Mouse (Mus musculus) hindbrain, embryonic 12.5 days (tissue): ENCODE data around the gene Nkiras2. TPM values are rescaled to one million over a fixed set of nuclear protein-coding genes. Genes with fewer than 3 reads are reported as not detected.
"Not testable (repeated sequence)": the region's sequence is repeated elsewhere in the genome, so short reads cannot be mapped to it uniquely, and the experiment has no call there.

Experiments used
- ATAC-seq: fragments of 200-750 bp; cut with Nextera tagmentation; 2 replicates; pipeline ENCODE4 v1.8.0; 2017; ENCODE audit warnings: moderate TSS enrichment; ENCODE audit not compliant: low FRiP score
- H3K27ac ChIP-seq: fragments of 300-500 bp; sonication (generic); 2 replicates; pipeline ENCODE4 v1.5.1; 2016; ENCODE audit warnings: mild to moderate bottlenecking
- H3K27me3 ChIP-seq: fragments of 300-500 bp; sonication (generic); 2 replicates; pipeline ENCODE4 v1.6.1; 2016; ENCODE audit warnings: mild to moderate bottlenecking
- H3K36me3 ChIP-seq: fragments of 300-500 bp; sonication (generic); 2 replicates; pipeline ENCODE4 v1.6.1; 2016; ENCODE audit warnings: mild to moderate bottlenecking
- H3K4me1 ChIP-seq: fragments of 300-500 bp; sonication (generic); 2 replicates; pipeline ENCODE4 v1.6.1; 2016
- H3K4me2 ChIP-seq: fragments of 300-500 bp; sonication (generic); replicated peaks from 2 replicates; pipeline ENCODE4 v1.6.1; 2016; ENCODE audit warnings: mild to moderate bottlenecking
- H3K4me3 ChIP-seq: fragments of 300-500 bp; sonication (generic); 2 replicates; pipeline ENCODE4 v1.5.1; 2016; ENCODE audit warnings: mild to moderate bottlenecking
- H3K9ac ChIP-seq: fragments of 300-500 bp; sonication (generic); 2 replicates; pipeline ENCODE4 v1.6.1; 2016; ENCODE audit warnings: mild to moderate bottlenecking, moderate library complexity
- H3K9me3 ChIP-seq: fragments of 300-500 bp; sonication (generic); replicated peaks from 2 replicates; pipeline ENCODE4 v1.6.1; 2016; ENCODE audit warnings: mild to moderate bottlenecking
- WGBS: fragments of 180-500 bp; shearing (Covaris S2); methylation state at CpG from one replicate; pipeline ENCODE4 v1.1.7; 2016; 5-methylcytosine and 5-hydroxymethylcytosine counted together
- polyA plus RNA-seq: library from polyadenylated mRNA; unstranded; fragments of >200 nt; fragmentation: Nextera tagmentation; extraction: Ambion mirVana; gene quantifications from 2 replicates; pipeline ENCODE4 v1.2.1, GENCODE M21; 2016

Nkiras2 gene
- polyA plus RNA-seq, 1 experiment from 2014 or later = 109 TPM

- no peaks in the 10 kb centered on the region for H3K27me3 ChIP-seq
- WGBS = 90% methylated on average over 4 of the region's 4 CpGs
- H3K4me2 ChIP-seq = no peak overlapping the region
- H3K9ac ChIP-seq = no peak overlapping the region
- H3K36me3 ChIP-seq = peaks cover 35% of the 10 kb centered on the region
- no peaks in the 10 kb centered on the region for H3K9me3 ChIP-seq
- H3K4me1 ChIP-seq = no peaks in the 10 kb centered on the region
- ATAC-seq = no peak
- no peak overlapping the region for H3K4me3 ChIP-seq
- H3K27ac ChIP-seq = no peak overlapping the region
Observed at GRCm38 (mm10) chr11:100604321-100605005, 14.6 kb upstream of the Nkiras2 start.

DNA sequence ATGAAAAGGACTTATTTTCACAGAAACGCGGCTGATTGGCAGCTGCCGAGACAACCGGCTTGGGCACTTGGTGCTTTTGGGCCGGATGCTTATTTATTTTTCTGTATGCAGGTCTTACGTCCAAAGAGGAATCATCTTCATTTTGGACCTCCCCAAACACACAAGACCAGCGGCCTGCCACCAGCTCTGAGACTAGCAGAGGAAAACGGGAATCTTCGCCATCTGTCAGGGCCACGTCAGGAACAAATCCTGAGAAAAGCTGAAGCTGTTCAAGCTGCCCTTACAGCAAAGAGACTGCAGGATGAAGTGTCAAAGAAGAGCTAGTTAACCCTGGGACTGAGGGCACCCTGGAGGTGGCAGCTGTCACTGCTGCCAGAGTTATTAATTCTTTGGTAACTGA lies 13.6 kb upstream of the Nkiras2 start:
- Histone ChIP-seq H3K27me3 (no peaks in the 10 kb centered on the region), H3K4me3 (no peak overlapping the region), H3K9me3 (no peaks in the 10 kb centered on the region), H3K4me1 (no peaks in the 10 kb centered on the region), H3K36me3 (peaks cover 26% of the 10 kb centered on the region), H3K4me2 (no peak overlapping the region), H3K27ac (no peak overlapping the region), H3K9ac (no peak overlapping the region)
- WGBS = 88% methylated on average over 10 of the region's 10 CpGs
- ATAC-seq = no peak

DNA sequence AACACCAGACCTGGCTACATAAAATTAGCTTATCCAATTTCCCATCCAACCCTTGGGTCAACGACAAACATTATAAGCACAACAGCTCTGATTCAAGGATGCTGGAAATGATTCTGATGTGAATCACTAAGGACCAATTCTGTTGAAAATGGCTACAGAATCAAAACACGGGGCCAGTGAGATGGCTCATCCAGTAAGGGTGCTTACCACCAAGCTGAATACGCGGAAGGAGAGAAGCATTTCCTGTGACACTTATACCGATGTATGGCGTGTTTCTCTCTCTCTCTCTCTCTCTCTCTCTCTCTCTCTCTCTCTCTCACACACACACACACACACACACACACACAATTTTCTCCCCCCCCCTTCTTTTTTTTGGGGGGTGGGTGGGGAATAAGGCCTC lies 11.9 kb upstream of the Nkiras2 start:
- no peaks in the 10 kb centered on the region for H3K27me3 ChIP-seq
- ATAC-seq = no peak
- H3K9ac ChIP-seq = no peak overlapping the region
- no peak overlapping the region for H3K4me2 ChIP-seq
- 87% methylated on average over 6 of the region's 6 CpGs for WGBS
- no peak overlapping the region for H3K4me3 ChIP-seq
- 0 out of 2 replicates have a peak, but pooled peaks cover 11% of the 10 kb centered on the region for H3K36me3 ChIP-seq
- no peaks in the 10 kb centered on the region for H3K4me1 ChIP-seq
- no peak overlapping the region for H3K27ac ChIP-seq
- no peaks in the 10 kb centered on the region for H3K9me3 ChIP-seq

- H3K4me1 ChIP-seq = peaks cover 3% of the 10 kb centered on the region; the same call in 1 of the 2 replicates
- no peak overlapping the region for H3K27ac ChIP-seq
- no peak for ATAC-seq
- H3K4me2 ChIP-seq = no peak overlapping the region
- H3K9me3 ChIP-seq = no peaks in the 10 kb centered on the region
- no peak overlapping the region for H3K4me3 ChIP-seq
- H3K36me3 ChIP-seq = peaks cover 7% of the 10 kb centered on the region; the same call in 1 of the 2 replicates
- WGBS = 79% methylated on average over 4 of the region's 4 CpGs
- no peak overlapping the region for H3K9ac ChIP-seq
- no peaks in the 10 kb centered on the region for H3K27me3 ChIP-seq
Observed at GRCm38 (mm10) chr11:100608796-100609195, 10.2 kb upstream of the Nkiras2 start.

DNA sequence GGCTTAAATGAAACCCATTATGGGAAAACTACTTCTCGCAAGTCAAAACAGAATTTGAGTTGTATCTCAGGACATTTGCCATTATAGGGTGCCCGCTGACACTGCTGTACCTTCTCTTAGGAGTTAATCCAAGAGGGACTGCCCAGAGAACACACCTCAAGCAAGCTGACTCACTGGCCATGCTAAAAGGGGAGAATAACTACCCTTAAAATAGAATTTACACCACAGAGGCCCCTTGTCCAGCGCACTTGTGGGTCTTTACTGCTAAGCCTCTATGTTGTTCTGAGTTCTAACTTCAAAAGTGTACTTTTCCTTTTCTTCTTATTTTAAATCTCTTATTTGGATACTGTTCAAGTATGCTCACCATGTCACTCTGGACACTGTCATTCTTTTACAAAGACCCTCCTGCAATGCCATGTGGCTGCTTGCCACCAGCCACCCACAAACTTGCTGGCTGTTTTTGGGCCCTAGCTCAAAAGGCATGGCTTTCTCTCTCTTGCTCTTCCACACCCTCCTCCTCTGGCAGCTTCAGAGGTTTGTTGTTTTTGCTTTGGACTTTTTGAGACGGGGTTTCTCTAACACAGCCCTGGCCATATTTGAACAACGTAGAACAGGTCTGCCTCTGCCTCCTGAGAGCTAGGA lies 9.6 kb upstream of the Nkiras2 start:
- Histone ChIP-seq H3K4me1 (peaks cover 3% of the 10 kb centered on the region; the same call in 1 of the 2 replicates), H3K9me3 (no peaks in the 10 kb centered on the region), H3K9ac (no peak overlapping the region), H3K4me2 (no peak overlapping the region), H3K36me3 (peaks cover 7% of the 10 kb centered on the region; the same call in 1 of the 2 replicates), H3K27me3 (no peaks in the 10 kb centered on the region), H3K4me3 (no peak overlapping the region), H3K27ac (no peak overlapping the region)
- ATAC-seq = no peak
- WGBS = 94% methylated on average over 5 of the region's 5 CpGs

- Histone ChIP-seq H3K4me1 (peaks cover 3% of the 10 kb centered on the region; the same call in 1 of the 2 replicates), H3K36me3 (peaks cover 7% of the 10 kb centered on the region; the same call in 1 of the 2 replicates), H3K9ac (no peak overlapping the region), H3K4me2 (no peak overlapping the region), H3K27ac (no peak overlapping the region), H3K4me3 (no peak overlapping the region), H3K9me3 (no peaks in the 10 kb centered on the region), H3K27me3 (no peaks in the 10 kb centered on the region)
- ATAC-seq = no peak
- 80% methylated on average over 9 of the region's 9 CpGs for WGBS
Observed at GRCm38 (mm10) chr11:100609997-100610680, 8.9 kb upstream of the Nkiras2 start.

DNA sequence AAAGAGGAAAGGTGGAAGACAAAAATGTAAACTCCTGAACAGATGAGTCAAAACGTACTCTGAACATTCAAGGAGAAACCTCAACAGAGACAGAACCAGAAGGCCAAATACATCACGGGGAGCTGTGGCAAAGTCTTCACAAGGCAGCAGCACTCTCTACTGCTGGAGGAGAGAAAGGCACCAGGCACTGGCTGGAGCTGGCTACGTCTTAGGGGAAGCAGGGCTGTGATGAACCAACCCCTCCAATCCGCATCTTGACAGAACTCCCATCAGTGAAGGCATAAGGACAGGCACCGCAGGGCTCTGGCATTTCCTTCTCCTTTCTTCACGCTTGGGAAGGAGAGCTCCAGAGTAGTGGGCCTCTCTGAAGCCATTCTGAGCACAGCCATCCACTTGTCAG lies 7.4 kb upstream of the Nkiras2 start:
- WGBS = 84% methylated on average over 6 of the region's 6 CpGs
- Histone ChIP-seq H3K4me1 (peaks cover 3% of the 10 kb centered on the region; the same call in 1 of the 2 replicates), H3K27me3 (no peaks in the 10 kb centered on the region), H3K4me3 (no peak overlapping the region), H3K4me2 (no peak overlapping the region), H3K27ac (no peak overlapping the region), H3K36me3 (peaks cover 9% of the 10 kb centered on the region; the same call in 1 of the 2 replicates), H3K9ac (no peak overlapping the region), H3K9me3 (no peaks in the 10 kb centered on the region)
- no peak for ATAC-seq

DNA sequence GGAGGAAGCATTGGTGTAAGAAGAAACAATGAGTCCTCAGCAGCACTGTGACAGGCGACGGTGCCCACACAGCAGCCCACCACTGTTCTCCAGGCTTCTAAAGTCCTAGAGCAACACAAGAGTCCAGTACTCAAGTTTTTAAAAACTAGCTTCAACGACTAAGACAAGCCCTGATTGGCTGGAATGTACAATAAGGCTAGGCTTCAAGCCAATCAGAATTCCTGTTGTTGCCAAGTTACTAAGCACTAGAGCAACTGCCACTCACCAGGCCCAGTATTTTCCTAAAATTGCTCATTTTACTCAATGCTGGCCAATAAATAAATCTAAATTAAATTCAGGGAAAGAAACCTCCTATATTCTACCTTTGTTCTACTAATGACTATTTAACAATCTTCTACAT lies 5.8 kb upstream of the Nkiras2 start:
- no peak overlapping the region for H3K4me2 ChIP-seq
- H3K4me3 ChIP-seq = no peak overlapping the region
- H3K9ac ChIP-seq = no peak overlapping the region
- H3K9me3 ChIP-seq = no peaks in the 10 kb centered on the region
- H3K27me3 ChIP-seq = no peaks in the 10 kb centered on the region
- ATAC-seq = no peak
- H3K4me1 ChIP-seq = peaks cover 12% of the 10 kb centered on the region
- peaks cover 7% of the 10 kb centered on the region; the same call in 1 of the 2 replicates for H3K36me3 ChIP-seq
- WGBS = 91% methylated on average over 3 of the region's 3 CpGs
- no peak overlapping the region for H3K27ac ChIP-seq

GRCm38 (mm10) chr11:100616332-100616731 lies 2.7 kb upstream of the Nkiras2 start:
- H3K36me3 ChIP-seq = peaks cover 6% of the 10 kb centered on the region; the same call in 1 of the 2 replicates
- no peaks in the 10 kb centered on the region for H3K27me3 ChIP-seq
- H3K9me3 ChIP-seq = no peaks in the 10 kb centered on the region
- 90% methylated on average over 5 of the region's 5 CpGs for WGBS
- no peak for ATAC-seq
- peaks cover 22% of the 10 kb centered on the region for H3K4me1 ChIP-seq
- H3K27ac ChIP-seq = no peak overlapping the region
- H3K4me2 ChIP-seq = no peak overlapping the region
- no peak overlapping the region for H3K4me3 ChIP-seq
- H3K9ac ChIP-seq = no peak overlapping the region

DNA sequence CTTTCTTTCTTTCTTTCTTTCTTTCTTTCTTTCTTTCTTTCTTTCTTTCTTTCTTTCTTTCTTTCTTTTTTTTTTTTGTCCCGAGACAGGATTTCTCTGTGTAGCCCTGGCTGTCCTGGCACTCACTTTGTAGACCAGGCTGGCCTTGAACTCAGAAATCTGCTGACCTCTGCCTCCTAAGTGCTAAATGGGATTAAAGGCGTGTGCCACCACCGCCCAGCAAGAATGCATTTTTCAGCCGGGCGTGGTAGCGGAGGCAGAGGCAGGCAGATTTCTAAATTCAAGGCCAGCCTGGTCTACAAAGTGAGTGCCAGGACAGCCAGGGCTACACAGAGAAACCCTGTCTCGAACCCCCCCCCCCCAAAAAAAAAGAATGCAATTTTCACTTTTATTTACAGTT lies 2.2 kb upstream of the Nkiras2 start:
- H3K36me3 ChIP-seq, H3K27me3 ChIP-seq, H3K4me2 ChIP-seq, H3K27ac ChIP-seq, H3K9ac ChIP-seq, ATAC-seq, H3K9me3 ChIP-seq, H3K4me3 ChIP-seq: not testable (repeated sequence)
- peaks cover 22% of the 10 kb centered on the region for H3K4me1 ChIP-seq
- WGBS = 94% methylated on average over 7 of the region's 7 CpGs

DNA sequence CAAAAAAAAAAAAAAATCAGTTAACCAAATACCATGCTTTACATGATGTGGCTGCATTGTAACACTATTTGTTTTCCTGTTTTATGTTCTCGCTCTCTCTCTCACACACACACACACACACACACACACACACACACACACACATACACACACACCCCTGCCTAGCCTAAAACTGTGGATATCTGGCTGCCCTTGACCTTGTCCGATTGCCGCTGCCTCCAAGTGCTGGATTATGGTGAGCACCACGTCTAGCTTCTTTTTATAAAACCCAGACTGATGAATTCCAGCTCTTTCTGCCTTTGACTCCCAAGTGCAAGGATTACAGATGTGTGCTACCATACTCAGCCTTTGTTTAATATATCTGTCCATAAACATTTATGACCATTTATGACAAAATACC lies 1.6 kb upstream of the Nkiras2 start:
- Histone ChIP-seq H3K36me3 (peaks cover 2% of the 10 kb centered on the region; the same call in 1 of the 2 replicates), H3K27me3 (no peaks in the 10 kb centered on the region), H3K4me3 (0 out of 2 replicates have a peak overlapping the region, but pooled peaks have one; percentile 90), H3K27ac (no peak overlapping the region), H3K4me2 (peak overlapping the region; percentile 84), H3K9ac (0 out of 2 replicates have a peak overlapping the region, but pooled peaks have one; percentile 93), H3K4me1 (peaks cover 21% of the 10 kb centered on the region), H3K9me3 (no peaks in the 10 kb centered on the region)
- no peak for ATAC-seq
- 93% methylated on average over 4 of the region's 4 CpGs for WGBS

- Histone ChIP-seq H3K27ac (peak overlapping the region; percentile 93), H3K4me2 (peak overlapping the region; percentile 84), H3K9me3 (no peaks in the 10 kb centered on the region), H3K27me3 (no peaks in the 10 kb centered on the region), H3K9ac (peak overlapping the region; percentile 93), H3K36me3 (peaks cover 5% of the 10 kb centered on the region; the same call in 1 of the 2 replicates), H3K4me3 (peak overlapping the region; percentile 90), H3K4me1 (peaks cover 32% of the 10 kb centered on the region)
- peak; percentile 97 for ATAC-seq
- under 1% methylated on average over 40 of the region's 40 CpGs for WGBS
Observed at GRCm38 (mm10) chr11:100619485-100619975, 486 bp downstream of the Nkiras2 start.
